Mouse (Mus musculus) retina, postnatal 7 days (tissue): ENCODE measurements around the gene Nsun2.

Source experiments
- DNase-seq: peaks from one replicate; pipeline ENCODE4 v3.0.0-alpha.2; 2012; ENCODE audit warnings: low read depth, low spot score

The Nsun2 gene

GRCm38 (mm10) chr13:69533405-69534333, at the start of gene Nsun2:
TSS of gene Nsun2 (plus strand) at chr13:69533746.
- no peak for DNase-seq

GRCm38 (mm10) chr13:69485326-69485725, 48.2 kb upstream of the Nsun2 start:
- DNase-seq: no peak

GRCm38 (mm10) chr13:69485833-69486232, 47.7 kb upstream of the Nsun2 start:
- no peak for DNase-seq

GRCm38 (mm10) chr13:69487108-69487507, 46.4 kb upstream of the Nsun2 start:
- DNase-seq: no peak

GRCm38 (mm10) chr13:69487611-69488275, 45.8 kb upstream of the Nsun2 start:
- no peak for DNase-seq

- no peak for DNase-seq
Measured at GRCm38 (mm10) chr13:69488565-69489255, 44.8 kb upstream of the Nsun2 start.

GRCm38 (mm10) chr13:69489777-69490176, 43.8 kb upstream of the Nsun2 start:
- no peak for DNase-seq

- peak; percentile 61 for DNase-seq
Measured at GRCm38 (mm10) chr13:69492876-69493463, 40.6 kb upstream of the Nsun2 start.

- no peak for DNase-seq
Measured at GRCm38 (mm10) chr13:69498276-69498675, 35.3 kb upstream of the Nsun2 start.

- no peak for DNase-seq
Measured at GRCm38 (mm10) chr13:69502157-69502750, 31.3 kb upstream of the Nsun2 start.

- no peak for DNase-seq
Measured at GRCm38 (mm10) chr13:69502863-69503262, 30.7 kb upstream of the Nsun2 start.

GRCm38 (mm10) chr13:69506341-69507086, 27.0 kb upstream of the Nsun2 start:
- DNase-seq: no peak

GRCm38 (mm10) chr13:69507666-69508065, 25.9 kb upstream of the Nsun2 start:
- DNase-seq: no peak

- no peak for DNase-seq
Measured at GRCm38 (mm10) chr13:69509391-69510244, 23.9 kb upstream of the Nsun2 start.

GRCm38 (mm10) chr13:69515091-69515490, 18.5 kb upstream of the Nsun2 start:
- no peak for DNase-seq

- no peak for DNase-seq
Measured at GRCm38 (mm10) chr13:69517445-69517844, 16.1 kb upstream of the Nsun2 start.

- DNase-seq: no peak
Measured at GRCm38 (mm10) chr13:69519137-69519536, 14.4 kb upstream of the Nsun2 start.

GRCm38 (mm10) chr13:69522161-69522791, 11.3 kb upstream of the Nsun2 start:
- DNase-seq: no peak

GRCm38 (mm10) chr13:69523444-69524157, 9.9 kb upstream of the Nsun2 start:
- no peak for DNase-seq
